Mouse (Mus musculus) T-helper 17 cell (primary cell): ENCODE results near the gene Nfia.

Experiments
- in situ Hi-C, 2 experiments: fragments of 300-600 bp; cut with MboI, MseI; formaldehyde crosslinking; loops; 1 replicate in 1 of 2; 2 replicates in 1 of 2; pipeline ENCODE4 v1.15.1; 2025; ENCODE audit warnings: high pct_unique_total_duplicates in 2 of 2

Nfia gene

GRCm38 (mm10) chr4:97765341-97766020, 7.1 kb upstream of the Nfia start:
- in situ Hi-C loops, result no loop called here

- in situ Hi-C loops, result no loop called here
These were observed 6.4 kb upstream of the Nfia start for GRCm38 (mm10) chr4:97766100-97766499.

GRCm38 (mm10) chr4:97767025-97767424, 5.5 kb upstream of the Nfia start:
- in situ Hi-C loops, result no loop called here

- in situ Hi-C loops, result no loop called here
These were observed 5.0 kb upstream of the Nfia start for GRCm38 (mm10) chr4:97767516-97767915.

- in situ Hi-C loops, result no loop called here
These were observed 2.7 kb upstream of the Nfia start for GRCm38 (mm10) chr4:97769861-97770260.

- in situ Hi-C loops, result no loop called here
These were observed 1.1 kb upstream of the Nfia start for GRCm38 (mm10) chr4:97771426-97771825.

- in situ Hi-C loops, result no loop called here
These were observed 450 bp upstream of the Nfia start for GRCm38 (mm10) chr4:97772084-97772484.

GRCm38 (mm10) chr4:97773110-97773593, 618 bp downstream of the Nfia start:
- in situ Hi-C loops, result no loop called here

- in situ Hi-C loops, result no loop called here
These were observed 1.3 kb downstream of the Nfia start for GRCm38 (mm10) chr4:97773791-97774190.

- in situ Hi-C loops, result no loop called here
These were observed 2.0 kb downstream of the Nfia start for GRCm38 (mm10) chr4:97774446-97774950.

- in situ Hi-C loops, result no loop called here
These were observed 2.5 kb downstream of the Nfia start for GRCm38 (mm10) chr4:97775059-97775458.

GRCm38 (mm10) chr4:97775494-97776265, 3.1 kb downstream of the Nfia start:
- in situ Hi-C loops, result no loop called here

- in situ Hi-C loops, result no loop called here
These were observed 4.0 kb downstream of the Nfia start for GRCm38 (mm10) chr4:97776388-97777080.

GRCm38 (mm10) chr4:97777081-97777705, 4.7 kb downstream of the Nfia start:
- in situ Hi-C loops, result no loop called here

GRCm38 (mm10) chr4:97777706-97778176, 5.2 kb downstream of the Nfia start, which contains the start of gene E130114P18Rik:
Gene E130114P18Rik, minus strand, starts transcription at chr4:97778078.
- in situ Hi-C loops, result no loop called here

GRCm38 (mm10) chr4:97778211-97779002, 5.9 kb downstream of the Nfia start:
- in situ Hi-C loops, result no loop called here

GRCm38 (mm10) chr4:97779003-97779930, 6.7 kb downstream of the Nfia start:
- in situ Hi-C loops, result no loop called here

GRCm38 (mm10) chr4:97780024-97780423, 7.5 kb downstream of the Nfia start:
- in situ Hi-C loops, result loop anchor here in 1 of 2 experiments (5.0 kb wide), 1 partner anchor 77 kb away; no protein-coding TSS in a partner anchor
